10 mouse cellular contexts compared by ENCODE assay signal in the genomic region with DNA sequence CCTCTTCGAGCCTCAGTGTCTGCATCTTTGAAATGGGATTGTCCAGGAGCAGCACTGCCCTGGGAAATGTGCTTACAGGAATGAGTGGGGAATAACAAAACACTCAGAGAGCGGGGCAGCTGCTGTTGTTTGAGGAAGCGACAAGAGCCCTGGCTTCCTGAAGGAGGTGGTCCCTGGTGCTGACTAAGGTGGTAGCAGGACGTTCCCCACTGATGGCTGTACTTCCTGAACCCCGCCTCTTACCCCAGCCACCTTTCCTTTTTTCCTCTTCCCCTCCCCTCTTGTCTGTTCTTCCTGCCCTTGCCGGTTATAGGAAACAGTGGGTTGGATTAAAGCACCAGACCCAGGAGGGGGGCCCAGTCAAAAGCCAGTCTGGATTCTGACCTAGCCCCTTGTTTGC. TPM values are rescaled to one million over a fixed set of nuclear protein-coding genes. Genes with fewer than 3 reads are reported as not detected.
DNase-seq lines count a peak whose midpoint lies in the region; ATAC-seq and TF ChIP-seq lines count a peak whose summit lies in the region.
"Had no signal": no experiment of that assay in that cellular context is flagged by ENCODE, and none has a peak within 500 bp of the region (broad histone marks: within the 10 kb centered on the region; RNA-seq: fewer than 3 reads in every experiment).

No protein-coding gene starts in this region.

- 0 out of 2 replicates have a peak overlapping the region, but pooled peaks have one; percentile 28 for H3K9ac ChIP-seq in embryonic facial prominence, embryonic 11.5 days (replicated peaks; ENCODE audit: low read length)
- H3K9ac ChIP-seq in forebrain, embryonic 15.5 days (replicated peaks): no peak overlapping the region
- no peak overlapping the region for H3K9ac ChIP-seq in midbrain, embryonic 12.5 days (replicated peaks)
- no peak overlapping the region for H3K9ac ChIP-seq in intestine, embryonic 16.5 days (ENCODE audit: low read depth, low read length)

- WGBS in embryonic facial prominence, embryonic 11.5 days: 33% methylated on average over 6 of the region's 6 CpGs
- 29% methylated on average over 6 of the region's 6 CpGs for WGBS in forebrain, embryonic 15.5 days
- WGBS in midbrain, embryonic 12.5 days: 35% methylated on average over 6 of the region's 6 CpGs
- 49% methylated on average over 6 of the region's 6 CpGs for WGBS in intestine, embryonic 16.5 days

- no peak overlapping the region for H3K27ac ChIP-seq in left cerebral cortex, adult 2 months
- H3K27ac ChIP-seq in embryonic facial prominence, embryonic 11.5 days (replicated peaks; ENCODE audit: low read depth, low read length): no peak overlapping the region
- no peak overlapping the region for H3K27ac ChIP-seq in forebrain, embryonic 15.5 days (replicated peaks)
- H3K27ac ChIP-seq in midbrain, embryonic 12.5 days (replicated peaks): no peak overlapping the region
- no peak overlapping the region for H3K27ac ChIP-seq in intestine, embryonic 16.5 days (ENCODE audit: low read length)

- no peaks in the 10 kb centered on the region for H3K36me3 ChIP-seq in embryonic facial prominence, embryonic 11.5 days (replicated peaks; ENCODE audit: control insufficient read depth, insufficient read depth, low read depth, low read length)
- H3K36me3 ChIP-seq in forebrain, embryonic 15.5 days: 0 out of 2 replicates have a peak, but pooled peaks cover 7% of the 10 kb centered on the region
- no peaks in the 10 kb centered on the region for H3K36me3 ChIP-seq in midbrain, embryonic 12.5 days
- peaks cover 1% of the 10 kb centered on the region; the same call in 1 of the 2 replicates for H3K36me3 ChIP-seq in intestine, embryonic 16.5 days (ENCODE audit: control insufficient read depth, insufficient read depth, low read length)

- DNase-seq in left cerebral cortex, adult 2 months (ENCODE audit: extremely low spot score in 1 of 2, low spot score in 2 of 2): no peak
- no peak for DNase-seq in left cerebral cortex, postnatal 14 days (ENCODE audit: low spot score in 2 of 2)
- DNase-seq in embryonic facial prominence, embryonic 11.5 days (ENCODE audit: low spot score): no peak
- DNase-seq in cerebellum, postnatal 25 days: no peak
- DNase-seq in adrenal gland, postnatal 25 days: no peak

- ATAC-seq in embryonic facial prominence, embryonic 11.5 days (replicated peaks; ENCODE audit: insufficient number of reproducible peaks, low FRiP score, low TSS enrichment, low read depth): no peak
- ATAC-seq in forebrain, embryonic 15.5 days (replicated peaks): no peak
- no peak for ATAC-seq in midbrain, embryonic 12.5 days (ENCODE audit: low FRiP score, low read depth)
- no peak for ATAC-seq in intestine, embryonic 16.5 days

- H3K4me1 ChIP-seq in embryonic facial prominence, embryonic 11.5 days (ENCODE audit: control insufficient read depth, insufficient read depth, low read length): no peaks in the 10 kb centered on the region
- H3K4me1 ChIP-seq in forebrain, embryonic 15.5 days: peaks cover 12% of the 10 kb centered on the region
- H3K4me1 ChIP-seq in midbrain, embryonic 12.5 days: peaks cover 12% of the 10 kb centered on the region
- 0 out of 2 replicates have a peak, but pooled peaks cover 3% of the 10 kb centered on the region for H3K4me1 ChIP-seq in intestine, embryonic 16.5 days (ENCODE audit: control insufficient read depth, insufficient read depth, low read length)

- H3K4me2 ChIP-seq in embryonic facial prominence, embryonic 11.5 days (ENCODE audit: low read depth, low read length): no peak overlapping the region
- peak overlapping the region; percentile 42 for H3K4me2 ChIP-seq in forebrain, embryonic 15.5 days (replicated peaks)
- peak overlapping the region; percentile 42 for H3K4me2 ChIP-seq in midbrain, embryonic 12.5 days (replicated peaks)
- H3K4me2 ChIP-seq in intestine, embryonic 16.5 days (ENCODE audit: low read depth, low read length): no peak overlapping the region

- peak overlapping the region; percentile 30; the same call in 1 of the 2 replicates for H3K4me3 ChIP-seq in left cerebral cortex, adult 2 months
- H3K4me3 ChIP-seq in embryonic facial prominence, embryonic 11.5 days (ENCODE audit: low read depth, low read length): no peak overlapping the region
- no peak overlapping the region for H3K4me3 ChIP-seq in forebrain, embryonic 15.5 days
- H3K4me3 ChIP-seq in midbrain, embryonic 12.5 days: no peak overlapping the region
- no peak overlapping the region for H3K4me3 ChIP-seq in intestine, embryonic 16.5 days (ENCODE audit: low read length)
- H3K4me3 ChIP-seq: erythroblast, embryonic 14.5 days; myocyte had no signal

- intact Hi-C loops in left cerebral cortex, adult 2 months (cut with DNase I): no loop called here
- intact Hi-C loops in left cerebral cortex, postnatal 14 days (cut with DNase I): no loop called here

- TF ChIP-seq CTCF in left cerebral cortex, adult 2 months (IDR thresholded peaks at IDR 0.05): no peak

- H3K9me3 ChIP-seq in embryonic facial prominence, embryonic 11.5 days (replicated peaks; ENCODE audit: control insufficient read depth, low read length): no peaks in the 10 kb centered on the region
- no peaks in the 10 kb centered on the region for H3K9me3 ChIP-seq in forebrain, embryonic 15.5 days
- H3K9me3 ChIP-seq in midbrain, embryonic 12.5 days: no peaks in the 10 kb centered on the region
- H3K9me3 ChIP-seq in intestine, embryonic 16.5 days (ENCODE audit: control insufficient read depth, low read length): no peaks in the 10 kb centered on the region

- H3K27me3 ChIP-seq in embryonic facial prominence, embryonic 11.5 days (ENCODE audit: control insufficient read depth, insufficient read depth, low read length): no peaks in the 10 kb centered on the region
- H3K27me3 ChIP-seq in forebrain, embryonic 15.5 days: no peaks in the 10 kb centered on the region
- peaks cover 32% of the 10 kb centered on the region for H3K27me3 ChIP-seq in midbrain, embryonic 12.5 days
- no peaks in the 10 kb centered on the region for H3K27me3 ChIP-seq in intestine, embryonic 16.5 days (replicated peaks; ENCODE audit: control insufficient read depth, insufficient read depth, low read length)

RNA-seq across cellular contexts. Expression of gene Arrb1, which starts 45.0 kb away (rescaled TPM):
- 100 to 1,000 TPM; 193 to 197 TPM for total RNA-seq in left cerebral cortex, adult 2 months (2021)
- total RNA-seq in left cerebral cortex, postnatal 14 days (2021): 100 to 1,000 TPM; 154 to 160 TPM
- 2.7 and 3.0 TPM in 2 replicates for polyA plus RNA-seq in embryonic facial prominence, embryonic 11.5 days (2014; fragmentation: Nextera tagmentation; extraction: Ambion mirVana)
- polyA plus RNA-seq in forebrain, embryonic 15.5 days (2015; fragmentation: Nextera tagmentation; extraction: Ambion mirVana): 14.3 and 15.1 TPM in 2 replicates
- 13.4 and 14.1 TPM in 2 replicates for polyA plus RNA-seq in midbrain, embryonic 12.5 days (2016; fragmentation: Nextera tagmentation; extraction: Ambion mirVana)
- 43.9 and 69.0 TPM in 2 replicates for total RNA-seq in adrenal gland, postnatal 25 days (2021)
- polyA plus RNA-seq in intestine, embryonic 16.5 days (2015; fragmentation: Nextera tagmentation; extraction: Ambion mirVana): 7.7 and 9.2 TPM in 2 replicates

RNA-seq across cellular contexts. Expression of gene Tpbgl, which starts 46.7 kb away (rescaled TPM):
- 1 to 10 TPM; 3.4 to 4.5 TPM for total RNA-seq in left cerebral cortex, adult 2 months (2021)
- 1 to 10 TPM; 3.7 to 4.6 TPM for total RNA-seq in left cerebral cortex, postnatal 14 days (2021)
- polyA plus RNA-seq in embryonic facial prominence, embryonic 11.5 days (2014; fragmentation: Nextera tagmentation; extraction: Ambion mirVana): 0.49 and 0.74 TPM in 2 replicates
- 0.49 and 0.50 TPM in 2 replicates for polyA plus RNA-seq in forebrain, embryonic 15.5 days (2015; fragmentation: Nextera tagmentation; extraction: Ambion mirVana)
- 0.59 and 0.92 TPM in 2 replicates for polyA plus RNA-seq in midbrain, embryonic 12.5 days (2016; fragmentation: Nextera tagmentation; extraction: Ambion mirVana)
- total RNA-seq in adrenal gland, postnatal 25 days (2021): 16.6 and 23.2 TPM in 2 replicates
- 1.0 and 1.1 TPM in 2 replicates for polyA plus RNA-seq in intestine, embryonic 16.5 days (2015; fragmentation: Nextera tagmentation; extraction: Ambion mirVana)
- polyA plus RNA-seq: myocyte had no signal

Comparison
In these comparisons a context has a peak if more than half of its experiments do, and no peak if none do; other contexts are left out.
1. H3K4me2 ChIP-seq: peak in forebrain, embryonic 15.5 days (single experiment) and midbrain, embryonic 12.5 days (single experiment); none in embryonic facial prominence, embryonic 11.5 days (single experiment) and intestine, embryonic 16.5 days (single experiment).